Mouse (Mus musculus) mouse trophoblast stem cell (cell line): ENCODE results near the gene Olfr1265.

Experiments
- in situ Hi-C, 2 experiments: fragments of 300-500 bp; cut with MseI, MboI; formaldehyde crosslinking; loops; 2 replicates in 1 of 2; 3 replicates in 1 of 2; pipeline ENCODE4 v1.15.1; 2025

Olfr1265 gene

GRCm38 (mm10) chr2:90035037-90035436 is at the start of gene Olfr1265:
Gene Olfr1265, plus strand, starts transcription at chr2:90035337.
- in situ Hi-C loops, result no loop called here

- in situ Hi-C loops, result no loop called here
Observed at GRCm38 (mm10) chr2:89990921-89991320, 44.2 kb upstream of the Olfr1265 start, which contains the start of gene Olfr1261. Gene Olfr1261, plus strand, starts transcription at chr2:89991221.

GRCm38 (mm10) chr2:89999845-90000244 is 35.3 kb upstream of the Olfr1265 start, which contains the start of gene Olfr1262:
Gene Olfr1262, plus strand, starts transcription at chr2:90000145.
- in situ Hi-C loops, result no loop called here

GRCm38 (mm10) chr2:90011831-90012230 is 23.3 kb upstream of the Olfr1265 start, which contains the start of gene Olfr1263:
Gene Olfr1263, plus strand, starts transcription at chr2:90012131.
- in situ Hi-C loops, result no loop called here

DNA sequence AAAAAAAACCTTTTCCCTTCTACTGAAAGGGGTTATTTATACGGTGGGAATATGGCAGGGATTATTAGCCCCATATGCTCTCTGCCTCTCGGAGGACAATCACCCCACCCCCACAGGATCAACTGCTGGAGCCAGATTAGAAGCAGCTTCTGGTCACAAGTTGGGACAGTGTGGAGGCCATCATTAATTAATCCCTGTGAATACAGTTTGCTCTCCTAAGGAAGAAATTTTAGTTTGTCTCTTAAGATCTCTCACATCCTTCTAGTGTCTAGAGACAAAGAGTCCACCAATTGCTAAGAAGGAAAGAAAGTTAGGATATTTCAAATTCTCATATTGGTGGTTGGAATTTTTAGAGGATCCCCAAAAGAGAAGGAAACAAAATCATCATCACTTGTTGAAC is 9.7 kb upstream of the Olfr1265 start, which contains the start of gene Olfr1264:
Olfr1264 (minus strand) TSS at position 101 of the 400 bp plus-strand sequence.
- in situ Hi-C loops, result no loop called here

- in situ Hi-C loops, result no loop called here
Observed at GRCm38 (mm10) chr2:90063494-90063893, 28.4 kb downstream of the Olfr1265 start, which contains the start of gene Olfr140. Gene Olfr140, minus strand, starts transcription at chr2:90063594.

GRCm38 (mm10) chr2:90070065-90070464 is 34.9 kb downstream of the Olfr1265 start:
- in situ Hi-C loops, result no loop called here
